Mouse (Mus musculus) thymus, postnatal 0 days (tissue): ENCODE results near the gene Slc7a5. TPM values are rescaled to one million over a fixed set of nuclear protein-coding genes. Genes with fewer than 3 reads are reported as not detected.

Experiments used
- DNase-seq: peaks from one replicate; pipeline ENCODE4 v3.0.0-alpha.2; 2015; ENCODE audit warnings: low spot score
- polyA plus RNA-seq: library from polyadenylated mRNA; unstranded; fragments of >200 nt; fragmentation: Nextera tagmentation; extraction: Ambion mirVana; gene quantifications from 2 replicates; pipeline ENCODE4 v1.2.1, GENCODE M21; 2015

Gene Slc7a5
- polyA plus RNA-seq, 1 experiment from 2014 or later: 15.0 TPM

DNA sequence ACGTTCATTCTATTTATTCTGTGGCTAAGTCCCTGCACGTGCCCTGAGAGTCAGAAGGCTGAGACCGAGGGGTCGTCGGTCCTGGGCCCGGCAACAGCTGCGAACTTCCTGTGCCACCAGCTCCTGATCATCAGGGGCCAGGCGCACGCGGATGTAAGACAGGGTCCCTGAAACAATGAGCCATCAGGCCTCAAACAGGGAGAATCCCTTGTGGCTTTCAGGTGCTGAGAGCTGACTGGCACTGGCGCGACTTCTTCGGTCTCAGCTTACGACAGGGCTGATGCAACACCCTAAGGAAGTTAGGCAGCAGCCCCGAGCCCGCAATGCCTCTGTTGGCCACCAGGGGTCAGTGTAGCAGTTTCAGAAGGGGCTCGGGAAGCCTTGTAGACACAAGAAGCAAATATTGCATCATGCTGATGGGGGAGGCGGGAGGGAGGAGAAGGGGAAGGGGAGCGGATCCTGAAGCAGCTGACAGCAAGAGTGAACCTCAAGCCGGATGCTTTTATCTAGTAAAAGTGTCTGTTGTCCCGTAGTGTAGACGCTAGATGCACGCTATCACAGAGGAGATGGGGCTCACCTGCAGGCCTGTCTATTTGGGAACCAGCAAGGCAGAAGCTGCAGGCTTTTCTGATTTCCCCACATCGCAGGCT is 56.5 kb downstream of the Slc7a5 start:
- peak; percentile 98 for DNase-seq

DNA sequence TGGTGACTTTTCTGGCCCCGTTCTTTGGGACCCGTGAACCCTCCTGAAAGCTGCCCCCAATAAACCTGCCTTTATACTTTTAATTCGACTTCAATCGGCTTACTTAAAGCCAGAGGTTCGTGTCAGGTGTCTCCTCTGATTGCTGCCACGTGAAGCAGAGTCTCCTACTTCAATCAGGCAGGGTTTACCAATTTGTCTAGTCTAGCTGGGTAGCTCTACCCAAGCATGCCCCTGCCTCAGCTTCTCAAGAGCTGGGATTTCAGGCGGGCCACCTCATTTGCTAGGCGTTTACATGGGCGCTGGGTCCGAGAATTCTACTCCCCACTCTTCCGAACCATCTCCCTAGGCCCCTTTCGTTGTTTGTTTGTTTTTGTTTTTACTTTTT is 57.1 kb downstream of the Slc7a5 start:
- no peak for DNase-seq

DNA sequence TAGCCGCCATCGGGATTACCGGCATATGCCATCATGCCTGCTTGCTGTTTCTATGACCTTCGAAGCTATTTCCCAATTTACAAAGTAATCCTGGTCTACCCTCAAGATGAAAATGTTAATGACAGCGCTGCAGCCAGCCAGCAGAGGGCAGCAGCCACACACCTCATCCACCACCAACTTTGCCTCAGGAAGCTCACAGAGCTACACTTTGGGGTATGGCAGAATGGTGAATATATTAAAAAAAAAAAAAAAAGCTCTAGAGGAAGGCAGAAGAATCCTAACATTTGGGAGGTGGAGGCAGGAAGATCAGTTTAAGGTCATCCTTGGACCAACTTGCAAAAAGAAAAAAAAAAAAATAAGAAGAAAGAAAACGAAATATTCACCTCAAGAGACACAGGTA is 57.5 kb downstream of the Slc7a5 start:
- DNase-seq: peak; percentile 81

DNA sequence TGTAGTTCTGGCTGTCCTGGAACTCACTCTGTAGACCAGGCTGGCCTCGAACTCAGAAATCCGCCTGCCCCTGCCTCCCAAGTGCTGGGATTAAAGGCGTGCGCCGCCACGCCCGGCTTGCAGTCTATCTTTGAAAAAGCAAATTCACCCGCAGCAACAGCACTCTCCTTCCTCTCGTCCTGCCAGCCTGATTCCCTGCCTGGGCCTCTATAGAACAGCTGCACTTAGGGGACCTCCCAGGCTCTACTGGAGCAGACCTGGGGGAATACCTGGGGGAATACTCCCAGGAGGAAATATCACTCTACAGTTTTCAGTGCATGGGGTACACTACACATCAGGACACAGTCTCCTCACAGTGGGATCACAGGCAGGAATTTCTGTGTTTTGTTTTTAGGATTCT is 58.2 kb downstream of the Slc7a5 start:
- no peak for DNase-seq

DNA sequence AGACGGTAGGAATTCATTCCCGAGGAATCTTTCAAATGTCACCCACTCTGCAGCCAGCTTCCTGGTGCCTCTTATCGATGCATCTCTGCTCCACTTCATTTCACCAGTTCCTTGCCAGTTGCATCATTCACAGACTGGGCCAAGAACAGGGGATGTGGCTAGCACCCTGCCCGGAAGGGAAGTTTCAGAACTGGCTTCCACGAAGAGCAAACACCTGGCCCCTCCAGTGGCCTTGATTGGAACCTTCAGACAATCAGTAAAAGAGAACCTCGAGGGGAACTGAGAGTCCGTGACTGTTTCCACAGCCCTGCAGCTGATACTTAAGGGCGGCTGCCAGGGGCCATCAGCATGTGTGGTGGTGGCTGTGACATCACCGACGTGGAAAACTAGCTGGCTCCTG is 59.0 kb downstream of the Slc7a5 start:
- no peak for DNase-seq

DNA sequence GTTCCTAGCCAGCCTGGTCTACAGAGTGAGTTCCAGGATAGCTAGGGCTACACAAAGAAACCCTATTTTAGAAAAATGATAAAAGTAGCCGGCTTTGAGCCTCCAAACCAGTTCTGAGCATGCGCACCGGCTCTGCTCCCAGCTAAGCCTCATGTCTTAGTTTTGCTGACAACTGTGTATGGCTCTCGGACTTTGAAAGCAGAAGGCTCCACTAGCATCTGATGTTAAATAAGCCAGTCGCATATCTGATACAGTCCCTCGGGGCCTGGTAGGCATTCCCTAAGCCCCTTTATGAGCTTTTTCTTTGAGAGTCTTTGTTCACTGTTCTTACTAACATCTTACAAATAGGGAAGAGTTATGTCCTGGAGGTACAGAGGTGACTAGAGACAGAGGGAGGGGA is 59.5 kb downstream of the Slc7a5 start:
- no peak for DNase-seq

DNA sequence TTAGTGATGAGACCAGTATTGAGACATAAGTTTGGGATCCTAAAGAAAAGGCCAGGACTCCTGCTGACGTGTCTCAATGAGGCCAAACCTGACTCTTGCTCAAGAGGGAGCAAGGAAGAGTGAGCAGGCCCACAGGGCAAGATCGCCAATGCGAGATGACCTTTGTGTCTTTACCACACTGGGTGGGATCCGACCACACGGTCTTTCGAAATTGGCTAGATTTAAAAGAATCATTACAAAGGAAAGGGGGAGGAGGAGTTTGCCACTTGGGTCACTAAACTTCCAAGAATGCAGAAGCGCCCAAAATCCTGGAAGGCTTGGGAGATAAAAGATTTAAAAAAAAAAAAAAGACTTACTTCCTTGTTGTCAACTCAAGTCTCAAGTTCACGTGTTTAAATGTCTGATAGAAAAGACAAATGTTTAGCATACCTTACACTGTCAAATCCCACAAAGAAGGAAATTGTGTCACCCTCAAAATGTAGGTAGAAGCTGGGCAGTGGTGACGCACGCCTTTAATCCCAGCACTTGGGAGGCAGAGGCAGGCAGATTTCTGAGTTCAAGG is 60.2 kb downstream of the Slc7a5 start:
- DNase-seq: no peak

DNA sequence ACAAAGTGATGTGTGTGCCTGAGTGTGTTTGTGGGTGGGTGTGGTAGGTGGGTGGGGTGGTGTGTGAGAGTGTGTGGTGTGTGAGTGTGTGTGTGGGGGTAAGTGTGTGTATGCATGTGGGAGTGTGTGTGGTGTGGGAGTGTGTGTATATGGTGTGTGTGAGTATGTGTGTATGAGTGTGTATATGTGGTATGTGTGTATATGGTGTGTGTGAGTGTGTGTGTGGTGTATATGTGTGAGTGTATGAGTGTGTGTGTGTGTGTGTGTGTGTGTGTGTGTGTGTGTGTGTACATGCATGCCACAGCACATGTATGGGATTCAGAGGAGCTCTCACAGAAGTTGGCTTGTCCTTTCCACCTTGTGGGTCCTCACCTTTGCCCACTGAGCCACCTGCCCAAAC is 60.7 kb downstream of the Slc7a5 start:
- DNase-seq: no peak

DNA sequence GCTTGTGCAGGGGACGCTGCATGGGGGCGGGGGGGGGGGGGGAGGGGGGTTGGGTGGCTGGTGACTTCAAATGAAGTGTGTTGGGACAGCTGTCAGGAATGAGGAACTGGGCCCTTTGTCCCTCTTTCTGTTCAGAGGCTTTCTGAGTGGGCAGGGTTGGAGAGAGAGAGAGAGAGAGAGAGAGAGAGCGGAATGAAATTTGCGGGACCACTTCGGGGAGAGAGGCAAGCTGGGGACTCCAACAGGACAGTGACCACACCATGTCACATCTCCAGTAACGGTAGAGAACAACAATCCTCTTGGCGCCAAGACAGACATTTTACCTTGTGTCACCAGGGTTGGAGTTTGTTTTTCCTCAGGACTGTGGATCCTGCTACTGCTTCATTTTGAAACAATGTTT is 62.7 kb downstream of the Slc7a5 start:
- no peak for DNase-seq

DNA sequence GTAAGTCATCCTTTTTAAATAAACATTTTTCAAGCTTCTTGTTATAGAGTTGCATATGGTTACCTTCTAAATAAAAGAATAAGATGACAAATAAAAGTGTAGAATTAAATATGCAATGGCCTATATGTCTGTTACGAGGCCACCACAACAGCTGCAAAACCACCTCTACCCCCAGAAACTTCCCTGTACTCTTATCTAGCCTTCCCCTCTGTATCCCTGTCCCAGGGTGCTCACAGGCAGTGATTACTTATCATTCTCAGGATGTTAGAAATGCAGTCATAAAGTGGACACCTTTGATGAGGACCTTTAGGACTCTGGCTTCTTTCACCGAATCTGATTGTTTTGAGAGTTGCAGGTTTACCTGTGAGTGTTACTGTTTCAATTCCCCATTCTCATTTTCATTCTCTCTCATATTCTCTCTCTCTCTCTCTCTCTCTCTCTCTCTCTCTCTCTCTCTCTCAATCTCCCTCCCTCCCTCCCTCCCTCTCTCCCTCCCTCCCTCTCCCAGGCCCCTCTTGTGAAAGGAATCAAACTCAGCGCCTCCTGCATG is 64.2 kb downstream of the Slc7a5 start:
- no peak for DNase-seq

DNA sequence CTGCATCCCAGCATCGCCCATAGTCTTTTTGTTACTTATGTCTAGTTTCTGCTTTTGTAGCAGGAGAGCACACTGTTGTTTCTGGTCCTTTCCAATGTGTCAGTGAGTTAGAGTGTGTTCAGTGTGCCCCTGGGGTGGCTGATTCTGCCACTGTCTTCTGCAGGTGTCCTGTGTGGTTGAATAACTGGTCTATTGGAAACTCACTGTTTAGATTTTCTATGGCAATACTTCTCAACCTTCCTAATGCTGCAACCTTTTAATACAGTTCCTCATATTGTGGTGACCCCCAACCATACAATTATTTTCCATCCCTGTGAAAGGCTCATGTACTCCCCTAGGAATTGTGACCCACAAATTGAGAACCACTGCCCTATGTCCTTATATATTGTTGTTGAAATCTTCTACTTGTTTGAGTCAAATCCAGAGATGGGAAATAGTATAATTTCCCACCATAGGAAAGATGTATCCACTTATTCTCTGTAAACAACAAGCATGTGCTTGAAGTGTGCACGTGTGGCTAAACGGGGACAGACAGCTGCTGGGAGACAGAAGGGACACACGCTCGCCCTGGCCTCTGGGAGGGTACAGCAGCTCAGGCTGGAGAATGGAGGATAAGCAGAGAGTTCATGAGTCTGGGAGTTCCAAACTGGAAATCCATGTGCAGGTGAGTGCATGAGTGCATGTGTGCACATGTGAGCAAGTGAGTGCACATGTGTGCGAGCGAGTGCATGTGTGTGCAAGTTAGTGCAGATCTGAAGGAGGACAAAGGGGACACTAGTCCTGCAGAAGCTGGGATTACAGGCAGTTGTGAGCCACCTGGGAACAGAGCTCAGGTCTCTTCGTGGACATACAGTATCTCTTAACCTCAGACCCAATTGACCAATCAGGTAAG is 65.2 kb downstream of the Slc7a5 start:
- DNase-seq: no peak

DNA sequence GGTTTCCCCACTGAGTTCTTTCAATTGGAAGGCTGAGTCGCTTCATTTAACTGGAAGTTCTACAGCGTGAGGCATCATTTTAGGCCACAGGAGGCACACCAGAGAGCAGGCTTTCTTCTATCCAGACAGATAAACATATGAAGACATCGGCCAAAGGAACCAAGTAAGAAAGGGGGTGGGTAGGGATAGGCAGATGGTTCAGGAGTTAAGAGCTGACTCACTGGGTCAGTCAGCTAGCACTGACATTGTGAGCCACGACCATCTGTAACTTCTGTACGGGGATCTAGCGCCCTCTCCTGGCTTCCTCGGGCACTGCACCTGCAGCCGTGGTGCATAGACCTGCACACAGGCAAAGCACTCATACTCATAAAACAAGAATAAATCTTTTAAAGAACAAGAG is 66.3 kb downstream of the Slc7a5 start:
- peak; percentile 37 for DNase-seq

DNA sequence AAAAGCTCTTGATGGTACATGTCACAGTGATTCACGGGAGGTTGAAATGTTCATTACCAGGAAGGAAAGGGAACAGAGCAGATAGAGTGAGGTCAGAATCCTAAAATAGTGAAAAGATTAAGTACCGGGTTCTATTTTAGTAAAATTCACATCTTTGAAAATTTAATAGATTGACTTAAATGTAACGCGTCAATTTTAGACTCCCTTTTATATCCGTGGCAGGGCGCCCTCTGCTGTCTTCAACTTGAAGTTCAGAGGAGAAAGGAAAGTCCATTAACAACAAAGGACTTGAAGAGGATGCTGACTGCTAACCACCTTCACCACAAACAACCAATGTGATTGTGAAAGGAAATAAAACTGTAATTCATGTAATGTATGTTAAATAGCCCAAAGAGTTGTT is 75.0 kb downstream of the Slc7a5 start:
- peak; percentile 80 for DNase-seq

DNA sequence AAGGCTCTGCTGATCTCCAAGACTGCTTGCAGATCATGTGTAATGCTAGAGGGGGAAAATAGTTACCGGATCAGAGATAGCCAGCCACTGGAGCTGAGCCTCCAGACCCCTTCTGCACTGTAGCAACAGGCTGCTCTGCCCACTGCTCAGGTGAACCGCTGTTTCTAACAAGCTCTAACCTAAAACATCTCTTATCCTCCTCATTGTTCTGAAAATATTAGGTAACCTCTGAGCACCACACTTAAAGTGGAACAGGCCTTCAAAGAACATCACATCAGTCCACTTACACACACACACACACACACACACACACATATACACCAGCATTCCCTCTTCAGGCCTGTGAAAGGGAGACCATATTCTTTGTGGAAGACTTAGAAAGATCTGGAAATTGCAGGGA is 75.4 kb downstream of the Slc7a5 start:
- no peak for DNase-seq

Other genes with a start within 250 kb of the Slc7a5 start
- gene Jph3, start 178.1 kb downstream of the Slc7a5 start, polyA plus RNA-seq: 0.04 TPM in 1 of 2 replicates, not detected in the other
- 31.6 and 32.7 TPM in 2 replicates for gene Klhdc4, start 78.1 kb downstream of the Slc7a5 start, polyA plus RNA-seq
- 0.13 and 0.22 TPM in 2 replicates for gene Car5a, start 37.2 kb upstream of the Slc7a5 start, polyA plus RNA-seq
- gene Banp, start 42.1 kb upstream of the Slc7a5 start, polyA plus RNA-seq: 29.4 and 38.9 TPM in 2 replicates